Mouse (Mus musculus) stomach, postnatal 0 days (tissue): ENCODE data around the gene Wwox.

Experiments
- CTCF ChIP-seq: IDR thresholded peaks from 2 replicates; pipeline ENCODE4 v1.5.1; 2016; ENCODE audit warnings: antibody characterized with exemption, low read depth, mild to moderate bottlenecking, moderate library complexity
- EP300 ChIP-seq: optimal IDR thresholded peaks from 2 replicates; pipeline ENCODE3; 2016; ENCODE audit warnings: antibody characterized with exemption

DNA sequence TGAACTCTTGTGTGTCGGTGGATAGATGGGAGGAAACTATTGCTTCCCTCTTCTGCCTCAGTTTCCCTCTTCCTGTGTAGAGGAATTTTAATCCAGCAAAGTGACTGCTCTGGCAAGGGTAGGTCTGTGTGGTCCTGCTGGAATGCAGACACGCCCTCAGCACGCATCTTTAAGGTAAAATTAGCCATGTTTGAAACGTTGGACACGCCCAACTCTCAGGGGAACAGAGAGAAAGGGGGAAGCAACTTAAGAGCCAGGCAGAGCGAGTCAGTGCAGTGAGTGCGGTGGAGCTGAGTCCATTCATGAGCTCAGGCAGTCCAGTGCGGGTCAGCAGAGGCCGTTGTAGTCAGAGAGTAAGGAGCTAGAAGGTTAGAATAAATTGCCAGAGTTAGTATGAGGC, 596.6 kb downstream of the Wwox start:
- TF ChIP-seq CTCF (no peak), EP300 (no peak)
